Mouse (Mus musculus) regulatory T cell (primary cell): ENCODE results near the gene Dusp6.

ENCODE experiments used
- in situ Hi-C: fragments of 300-600 bp; cut with MboI, MseI; formaldehyde crosslinking; loops from one replicate; pipeline ENCODE4 v1.15.1; 2025; ENCODE audit warnings: high pct_unique_total_duplicates

Dusp6 gene

GRCm38 (mm10) chr10:99269704-99270103, 6.7 kb downstream of the Dusp6 start:
- in situ Hi-C loops, result loop anchor here (10.0 kb wide), 2 partner anchors 195 to 305 kb away; no protein-coding TSS in a partner anchor

- in situ Hi-C loops, result no loop called here
These were observed 7.4 kb downstream of the Dusp6 start for GRCm38 (mm10) chr10:99270406-99270805.

GRCm38 (mm10) chr10:99271016-99271415, 8.0 kb downstream of the Dusp6 start:
- in situ Hi-C loops, result no loop called here

- in situ Hi-C loops, result no loop called here
These were observed 10.0 kb downstream of the Dusp6 start for GRCm38 (mm10) chr10:99273006-99273405.

GRCm38 (mm10) chr10:99274640-99275039, 11.6 kb downstream of the Dusp6 start:
- in situ Hi-C loops, result no loop called here

- in situ Hi-C loops, result no loop called here
These were observed 16.2 kb downstream of the Dusp6 start for GRCm38 (mm10) chr10:99279067-99279880.

GRCm38 (mm10) chr10:99283981-99284385, 21.0 kb downstream of the Dusp6 start:
- in situ Hi-C loops, result no loop called here

GRCm38 (mm10) chr10:99284918-99285317, 21.9 kb downstream of the Dusp6 start:
- in situ Hi-C loops, result no loop called here

- in situ Hi-C loops, result no loop called here
These were observed 22.7 kb downstream of the Dusp6 start for GRCm38 (mm10) chr10:99285759-99286158.

GRCm38 (mm10) chr10:99286213-99286612, 23.2 kb downstream of the Dusp6 start:
- in situ Hi-C loops, result no loop called here

GRCm38 (mm10) chr10:99286787-99287186, 23.8 kb downstream of the Dusp6 start:
- in situ Hi-C loops, result no loop called here

GRCm38 (mm10) chr10:99287206-99287605, 24.2 kb downstream of the Dusp6 start:
- in situ Hi-C loops, result no loop called here

GRCm38 (mm10) chr10:99289176-99289575, 26.1 kb downstream of the Dusp6 start:
- in situ Hi-C loops, result no loop called here

- in situ Hi-C loops, result no loop called here
These were observed 30.1 kb downstream of the Dusp6 start for GRCm38 (mm10) chr10:99293111-99293640.

GRCm38 (mm10) chr10:99297721-99298120, 34.7 kb downstream of the Dusp6 start:
- in situ Hi-C loops, result loop anchor here (5.0 kb wide), 1 partner anchor 60 kb away; no protein-coding TSS in a partner anchor

GRCm38 (mm10) chr10:99298328-99299295, 35.6 kb downstream of the Dusp6 start:
- in situ Hi-C loops, result loop anchor here (5.0 kb wide), 1 partner anchor 59 kb away; no protein-coding TSS in a partner anchor

- in situ Hi-C loops, result loop anchor here (5.0 kb wide), 1 partner anchor 58 kb away; no protein-coding TSS in a partner anchor
These were observed 36.3 kb downstream of the Dusp6 start for GRCm38 (mm10) chr10:99299303-99299702.

GRCm38 (mm10) chr10:99302051-99302450, 39.0 kb downstream of the Dusp6 start:
- in situ Hi-C loops, result no loop called here

GRCm38 (mm10) chr10:99308837-99309236, 45.8 kb downstream of the Dusp6 start:
- in situ Hi-C loops, result no loop called here

GRCm38 (mm10) chr10:99309617-99310016, 46.6 kb downstream of the Dusp6 start:
- in situ Hi-C loops, result no loop called here

- in situ Hi-C loops, result no loop called here
These were observed 47.2 kb downstream of the Dusp6 start for GRCm38 (mm10) chr10:99310204-99310603.

GRCm38 (mm10) chr10:99311956-99312355, 48.9 kb downstream of the Dusp6 start:
- in situ Hi-C loops, result no loop called here
